8 mouse cellular contexts compared by ENCODE assay signal in genomic region chr11:85182617-85183283, GRCm38 (mm10). TPM values are rescaled to one million over a fixed set of nuclear protein-coding genes. Genes with fewer than 3 reads are reported as not detected.
DNase-seq lines count a peak whose midpoint lies in the region; ATAC-seq and TF ChIP-seq lines count a peak whose summit lies in the region.

No protein-coding gene starts in this region.

- TF ChIP-seq EP300 in liver, postnatal 0 days (IDR thresholded peaks at IDR 0.05; ENCODE audit: low read depth) = no peak

- H3K27ac ChIP-seq in forebrain, embryonic 13.5 days = peak overlapping the region; percentile 12; the same call in 1 of the 2 replicates
- no peak overlapping the region for H3K27ac ChIP-seq in liver, postnatal 0 days (ENCODE audit: low read depth)
- peak overlapping the region; percentile 20 for H3K27ac ChIP-seq in neural tube, embryonic 13.5 days (replicated peaks)

- H3K4me2 ChIP-seq in forebrain, embryonic 13.5 days = peak overlapping the region; percentile 62
- H3K4me2 ChIP-seq in liver, postnatal 0 days (ENCODE audit: low read depth, low read length) = peak overlapping the region; percentile 77
- H3K4me2 ChIP-seq in neural tube, embryonic 13.5 days = peak overlapping the region; percentile 55

- peak overlapping the region; percentile 67 for H3K4me3 ChIP-seq in E14TG2a.4 (replicated peaks; ENCODE audit: low read length)
- H3K4me3 ChIP-seq in forebrain, embryonic 13.5 days = peak overlapping the region; percentile 35
- H3K4me3 ChIP-seq in liver, postnatal 0 days (ENCODE audit: low read depth, low read length) = peak overlapping the region; percentile 45
- peak overlapping the region; percentile 40 for H3K4me3 ChIP-seq in neural tube, embryonic 13.5 days

- peaks cover 22% of the 10 kb centered on the region for H3K4me1 ChIP-seq in E14TG2a.4 (replicated peaks; ENCODE audit: low read depth, low read length)
- peaks cover 8% of the 10 kb centered on the region for H3K4me1 ChIP-seq in forebrain, embryonic 13.5 days
- H3K4me1 ChIP-seq in liver, postnatal 0 days (ENCODE audit: insufficient read depth) = peaks cover 7% of the 10 kb centered on the region
- H3K4me1 ChIP-seq in neural tube, embryonic 13.5 days (replicated peaks) = peaks cover 9% of the 10 kb centered on the region

- TF ChIP-seq CTCF in E14TG2a.4 (conservative IDR thresholded peaks at IDR 0.05; ENCODE audit: low read length) = peak; percentile 50
- TF ChIP-seq CTCF in liver, postnatal 0 days (IDR thresholded peaks at IDR 0.05; ENCODE audit: low read depth) = peak; percentile 91

- H3K36me3 ChIP-seq in E14TG2a.4 (ENCODE audit: insufficient read depth, low read length) = no peaks in the 10 kb centered on the region
- H3K36me3 ChIP-seq in forebrain, embryonic 13.5 days (ENCODE audit: poor library complexity, severe bottlenecking) = no peaks in the 10 kb centered on the region
- no peaks in the 10 kb centered on the region for H3K36me3 ChIP-seq in liver, postnatal 0 days (replicated peaks; ENCODE audit: insufficient read depth, low read length)
- no peaks in the 10 kb centered on the region for H3K36me3 ChIP-seq in neural tube, embryonic 13.5 days

- H3K9ac ChIP-seq in forebrain, embryonic 13.5 days = peak overlapping the region; percentile 60
- peak overlapping the region; percentile 51 for H3K9ac ChIP-seq in liver, postnatal 0 days (replicated peaks)
- peak overlapping the region; percentile 59 for H3K9ac ChIP-seq in neural tube, embryonic 13.5 days

- no peaks in the 10 kb centered on the region for H3K27me3 ChIP-seq in E14TG2a.4 (ENCODE audit: insufficient read depth, low read length)
- H3K27me3 ChIP-seq in forebrain, embryonic 13.5 days = no peaks in the 10 kb centered on the region
- H3K27me3 ChIP-seq in liver, postnatal 0 days (ENCODE audit: insufficient read depth, low read length) = no peaks in the 10 kb centered on the region
- no peaks in the 10 kb centered on the region for H3K27me3 ChIP-seq in neural tube, embryonic 13.5 days

- WGBS in forebrain, embryonic 13.5 days = 6% methylated on average over 20 of the region's 20 CpGs
- WGBS in large intestine, adult 2 months = 4% methylated on average over 20 of the region's 20 CpGs
- WGBS in liver, postnatal 0 days (ENCODE audit: insufficient replicate concordance) = 3% methylated on average over 19 of the region's 20 CpGs
- WGBS in neural tube, embryonic 13.5 days = 8% methylated on average over 20 of the region's 20 CpGs

- H3K9me3 ChIP-seq in E14TG2a.4 (ENCODE audit: low read length) = no peaks in the 10 kb centered on the region
- H3K9me3 ChIP-seq in forebrain, embryonic 13.5 days (replicated peaks) = no peaks in the 10 kb centered on the region
- no peaks in the 10 kb centered on the region for H3K9me3 ChIP-seq in liver, postnatal 0 days (ENCODE audit: low read length)
- H3K9me3 ChIP-seq in neural tube, embryonic 13.5 days = no peaks in the 10 kb centered on the region

- peak; percentile 68 for DNase-seq in c-Kit-positive CD71-positive TER-119-positive erythroid progenitor cells, embryonic 14.5 days (ENCODE audit: low spot score)
- peak; percentile 66 to 73 for DNase-seq in heart, postnatal 14 days
- peak; percentile 19 for DNase-seq in large intestine, adult 2 months (ENCODE audit: low read depth, low spot score)
- DNase-seq in liver, postnatal 0 days = peak; percentile 82
- peak; percentile 86 for DNase-seq in testis, postnatal 10 days (ENCODE audit: low spot score)

- intact Hi-C loops in heart, postnatal 14 days (cut with DNase I) = loop anchor here (1.0 kb wide), 1 partner anchor 264 kb away; no protein-coding TSS in a partner anchor

- peak; percentile 96 for ATAC-seq in forebrain, embryonic 13.5 days
- peak; percentile 80 for ATAC-seq in liver, postnatal 0 days
- peak; percentile 97 for ATAC-seq in neural tube, embryonic 13.5 days (ENCODE audit: low read depth)

RNA-seq across cellular contexts. Expression of gene 1700125H20Rik, which starts 12.5 kb away (rescaled TPM):
- polyA plus RNA-seq in forebrain, embryonic 13.5 days (2015; fragmentation: Nextera tagmentation; extraction: Ambion mirVana) = 0.26 and 0.54 TPM in 2 replicates
- not detected for total RNA-seq in heart, postnatal 14 days (2021)
- polyA plus RNA-seq in large intestine, adult 2 months (2012; rRNA removed) = not detected in 2 replicates
- 0.16 and 0.33 TPM in 2 replicates for polyA plus RNA-seq in liver, postnatal 0 days (2015; fragmentation: Nextera tagmentation; extraction: Ambion mirVana)
- polyA plus RNA-seq in neural tube, embryonic 13.5 days (2015; fragmentation: Nextera tagmentation; extraction: Ambion mirVana) = 0.62 and 0.70 TPM in 2 replicates

RNA-seq across cellular contexts. Expression of gene Usp32, which starts 42.8 kb away (rescaled TPM):
- polyA plus RNA-seq in forebrain, embryonic 13.5 days (2015; fragmentation: Nextera tagmentation; extraction: Ambion mirVana) = 7.8 and 9.0 TPM in 2 replicates
- total RNA-seq in heart, postnatal 14 days (2021) = 10 to 100 TPM; 21.8 to 22.7 TPM
- 3.4 and 6.6 TPM in 2 replicates for polyA plus RNA-seq in large intestine, adult 2 months (2012; rRNA removed)
- polyA plus RNA-seq in liver, postnatal 0 days (2015; fragmentation: Nextera tagmentation; extraction: Ambion mirVana) = 4.7 and 6.1 TPM in 2 replicates
- polyA plus RNA-seq in neural tube, embryonic 13.5 days (2015; fragmentation: Nextera tagmentation; extraction: Ambion mirVana) = 10.8 and 11.6 TPM in 2 replicates

RNA-seq across cellular contexts. Expression of gene Appbp2, which starts 52.2 kb away (rescaled TPM):
- polyA plus RNA-seq in forebrain, embryonic 13.5 days (2015; fragmentation: Nextera tagmentation; extraction: Ambion mirVana) = 46.3 and 49.3 TPM in 2 replicates
- total RNA-seq in heart, postnatal 14 days (2021) = 10 to 100 TPM; 20.4 to 21.0 TPM
- polyA plus RNA-seq in large intestine, adult 2 months (2012; rRNA removed) = 6.5 and 8.9 TPM in 2 replicates
- 9.3 and 9.9 TPM in 2 replicates for polyA plus RNA-seq in liver, postnatal 0 days (2015; fragmentation: Nextera tagmentation; extraction: Ambion mirVana)
- polyA plus RNA-seq in neural tube, embryonic 13.5 days (2015; fragmentation: Nextera tagmentation; extraction: Ambion mirVana) = 46.1 and 51.5 TPM in 2 replicates

Comparison
In these comparisons a context has a peak if more than half of its experiments do, and no peak if none do; other contexts are left out.
1. DNase-seq: peak in every context shown above with its lines; median percentile 86 in testis, postnatal 10 days; 82 in liver, postnatal 0 days; 70 in heart, postnatal 14 days; 68 in c-Kit-positive CD71-positive TER-119-positive erythroid progenitor cells, embryonic 14.5 days; 19 in large intestine, adult 2 months.